Mouse (Mus musculus) megakaryocyte, embryonic 14.5 days (primary cell): Measurements from ENCODE around the gene Gm42742.

Source experiments
- FLI1 ChIP-seq: IDR thresholded peaks from 2 replicates; pipeline ENCODE4 v1.6.1; 2012; ENCODE audit warnings: low read length, inconsistent platforms, mixed read lengths
- GATA1 ChIP-seq: IDR thresholded peaks from 3 replicates; pipeline ENCODE4 v1.6.1; 2012; ENCODE audit warnings: mixed read lengths, low read length, inconsistent platforms, borderline replicate concordance

DNA sequence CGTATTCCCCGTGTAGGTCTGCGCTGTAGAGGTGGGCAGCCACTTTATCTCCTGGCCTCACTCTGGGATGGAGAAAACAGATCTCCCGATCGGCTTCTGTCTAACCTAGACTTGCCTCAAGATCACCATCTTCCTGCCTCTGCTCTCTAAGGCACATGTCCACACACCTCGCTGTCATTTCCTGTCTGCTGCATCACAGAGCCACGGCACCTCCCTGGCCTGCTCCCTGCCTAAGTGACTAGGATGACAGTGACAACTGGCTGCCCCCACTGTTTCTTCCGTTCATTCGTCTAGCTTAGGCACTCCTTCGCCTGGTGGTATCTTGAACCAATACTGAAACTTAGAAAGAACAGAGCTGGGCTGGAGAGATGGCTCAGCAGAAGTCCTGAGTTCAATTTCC lies 21.3 kb downstream of the Gm42742 start:
- TF ChIP-seq GATA1 (no peak), FLI1 (no peak)
